Mouse (Mus musculus): ENCODE results near the gene Slc27a2.

Slc27a2 gene

GRCm38 (mm10) chr2:126555533-126555932 lies 3.3 kb downstream of the Slc27a2 start:
- DNase-seq: no peak

- no peak for DNase-seq
Observed at GRCm38 (mm10) chr2:126560094-126560493, 7.9 kb downstream of the Slc27a2 start.

GRCm38 (mm10) chr2:126563411-126564105 lies 11.4 kb downstream of the Slc27a2 start:
- DNase-seq: no peak

- DNase-seq: no peak
Observed at GRCm38 (mm10) chr2:126572163-126572562, 20.0 kb downstream of the Slc27a2 start.

- DNase-seq: no peak
Observed at GRCm38 (mm10) chr2:126572747-126573146, 20.5 kb downstream of the Slc27a2 start.

- no peak for DNase-seq
Observed at GRCm38 (mm10) chr2:126575391-126576176, 23.4 kb downstream of the Slc27a2 start.

- no peak for DNase-seq
Observed at GRCm38 (mm10) chr2:126577362-126577761, 25.2 kb downstream of the Slc27a2 start.

- no peak for DNase-seq
Observed at GRCm38 (mm10) chr2:126579282-126579681, 27.1 kb downstream of the Slc27a2 start.

GRCm38 (mm10) chr2:126583960-126584359 lies 31.8 kb downstream of the Slc27a2 start:
- DNase-seq: no peak

- no peak for DNase-seq
Observed at GRCm38 (mm10) chr2:126584621-126585369, 32.6 kb downstream of the Slc27a2 start.

GRCm38 (mm10) chr2:126587468-126587867 lies 35.3 kb downstream of the Slc27a2 start:
- DNase-seq: no peak

GRCm38 (mm10) chr2:126591304-126591703 lies 39.1 kb downstream of the Slc27a2 start:
- DNase-seq: no peak

- DNase-seq: peak; percentile 59
Observed at GRCm38 (mm10) chr2:126593831-126594610, 41.8 kb downstream of the Slc27a2 start.

- no peak for DNase-seq
Observed at GRCm38 (mm10) chr2:126596347-126597072, 44.3 kb downstream of the Slc27a2 start.

GRCm38 (mm10) chr2:126597279-126598241 lies 45.4 kb downstream of the Slc27a2 start:
- DNase-seq: no peak

- DNase-seq: no peak
Observed at GRCm38 (mm10) chr2:126598359-126598758, 46.2 kb downstream of the Slc27a2 start.

- DNase-seq: no peak
Observed at GRCm38 (mm10) chr2:126599005-126599404, 46.8 kb downstream of the Slc27a2 start.

GRCm38 (mm10) chr2:126600533-126600932 lies 48.3 kb downstream of the Slc27a2 start:
- DNase-seq: no peak

GRCm38 (mm10) chr2:126601918-126602600 lies 49.9 kb downstream of the Slc27a2 start:
- DNase-seq: no peak

GRCm38 (mm10) chr2:126606061-126606687 lies 54.0 kb downstream of the Slc27a2 start:
- DNase-seq: no peak
